8 mouse cellular contexts compared by ENCODE assay signal in the genomic region with DNA sequence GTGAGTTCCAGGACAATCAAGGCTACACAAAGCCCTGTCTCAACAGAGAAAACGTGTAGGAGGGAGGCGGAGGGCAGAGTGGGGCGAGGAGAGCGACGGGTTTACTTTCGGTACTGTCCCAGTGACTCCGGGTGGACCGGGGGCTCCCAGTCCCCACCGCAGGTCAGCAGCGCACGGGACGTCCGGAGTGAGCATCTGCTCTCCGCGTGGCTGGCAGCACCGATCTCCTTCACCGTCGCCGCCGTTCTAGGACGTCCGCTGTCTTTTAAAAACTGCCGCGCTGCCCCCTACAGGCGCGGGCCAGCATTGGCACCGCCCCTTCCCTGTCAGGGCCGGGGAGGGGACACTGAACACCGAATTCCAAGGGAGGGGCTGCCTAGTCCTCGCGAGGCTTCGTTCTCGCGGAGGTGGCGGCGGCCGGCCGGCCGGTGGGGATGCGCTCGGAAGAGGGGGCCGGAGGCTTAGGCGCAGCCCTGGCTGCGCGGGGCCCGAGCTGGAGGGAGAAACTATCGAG. TPM values are rescaled to one million over a fixed set of nuclear protein-coding genes. Genes with fewer than 3 reads are reported as not detected.
DNase-seq lines count a peak whose midpoint lies in the region; ATAC-seq and TF ChIP-seq lines count a peak whose summit lies in the region.

A gene (plus strand): TSS at position 366 of the 514 bp plus-strand sequence.

- H3K4me3 ChIP-seq in C2C12 (ENCODE audit: insufficient read depth, poor library complexity, severe bottlenecking), result peak within 1 kb of the TSS; percentile 53
- H3K4me3 ChIP-seq in erythroblast, embryonic 14.5 days (replicated peaks), result peak within 1 kb of the TSS; percentile 86
- peak within 1 kb of the TSS; percentile 81 for H3K4me3 ChIP-seq in heart, embryonic 12.5 days
- peak within 1 kb of the TSS; percentile 73 for H3K4me3 ChIP-seq in kidney, postnatal 0 days (replicated peaks; ENCODE audit: low read depth, low read length)
- H3K4me3 ChIP-seq in liver, embryonic 11.5 days (ENCODE audit: low read depth, low read length), result peak within 1 kb of the TSS; percentile 74
- peak within 1 kb of the TSS; percentile 65 for H3K4me3 ChIP-seq in stomach, embryonic 14.5 days (ENCODE audit: low read depth, low read length)

- H3ac ChIP-seq in C2C12 (ENCODE audit: control insufficient read depth, insufficient read length, low read depth), result peak within 1 kb of the TSS; percentile 98

- peaks cover 31% of the 10 kb centered on the region for H3K4me1 ChIP-seq in erythroblast, embryonic 14.5 days (ENCODE audit: control insufficient read depth)
- H3K4me1 ChIP-seq in heart, embryonic 12.5 days (replicated peaks), result peaks cover 11% of the 10 kb centered on the region
- peaks cover 10% of the 10 kb centered on the region; the same call in 1 of the 2 replicates for H3K4me1 ChIP-seq in kidney, postnatal 0 days (replicated peaks; ENCODE audit: insufficient read depth, low read length)
- peaks cover 12% of the 10 kb centered on the region for H3K4me1 ChIP-seq in liver, embryonic 11.5 days (replicated peaks; ENCODE audit: control insufficient read depth, insufficient read depth, low read length)
- H3K4me1 ChIP-seq in stomach, embryonic 14.5 days (ENCODE audit: control insufficient read depth, insufficient read depth, low read length), result 0 out of 2 replicates have a peak, but pooled peaks cover 7% of the 10 kb centered on the region

- H3K9me3 ChIP-seq in erythroblast, embryonic 14.5 days (ENCODE audit: control insufficient read depth, low read length), result no peaks in the 10 kb centered on the region
- no peaks in the 10 kb centered on the region for H3K9me3 ChIP-seq in heart, embryonic 12.5 days (replicated peaks)
- H3K9me3 ChIP-seq in kidney, postnatal 0 days (replicated peaks; ENCODE audit: low read length), result no peaks in the 10 kb centered on the region
- H3K9me3 ChIP-seq in liver, embryonic 11.5 days (ENCODE audit: control insufficient read depth, low read length), result no peaks in the 10 kb centered on the region
- H3K9me3 ChIP-seq in stomach, embryonic 14.5 days (ENCODE audit: control insufficient read depth, low read depth, low read length), result no peaks in the 10 kb centered on the region

- peak within 1 kb of the TSS; percentile 94 for H3K27ac ChIP-seq in heart, embryonic 12.5 days (ENCODE audit: poor library complexity, severe bottlenecking)
- H3K27ac ChIP-seq in kidney, postnatal 0 days, result peak within 1 kb of the TSS; percentile 99
- peak within 1 kb of the TSS; percentile 95 for H3K27ac ChIP-seq in liver, embryonic 11.5 days (ENCODE audit: low read depth, low read length)
- peak within 1 kb of the TSS; percentile 98 for H3K27ac ChIP-seq in stomach, embryonic 14.5 days (ENCODE audit: low read length)

- H3K79me3 ChIP-seq in C2C12 (ENCODE audit: low read depth), result peaks cover 10% of the 10 kb centered on the region

- peak; percentile 52 for TF ChIP-seq CTCF in C2C12 (IDR thresholded peaks at IDR 0.05; ENCODE audit: control insufficient read depth, insufficient read depth, insufficient read length)
- peak; percentile 85 for TF ChIP-seq CTCF in brain, embryonic 14.5 days (IDR thresholded peaks at IDR 0.05; ENCODE audit: borderline replicate concordance, extremely low read depth, insufficient read depth, insufficient read length)
- peak; percentile 86 for TF ChIP-seq CTCF in kidney, postnatal 0 days (IDR thresholded peaks at IDR 0.05; ENCODE audit: low read depth)

- H3K4me2 ChIP-seq in heart, embryonic 12.5 days, result peak within 1 kb of the TSS; percentile 77
- H3K4me2 ChIP-seq in kidney, postnatal 0 days (ENCODE audit: low read length), result peak within 1 kb of the TSS; percentile 77
- peak within 1 kb of the TSS; percentile 86 for H3K4me2 ChIP-seq in liver, embryonic 11.5 days
- peak within 1 kb of the TSS; percentile 85 for H3K4me2 ChIP-seq in stomach, embryonic 14.5 days (replicated peaks; ENCODE audit: low read depth, low read length)

- peak within 1 kb of the TSS; percentile 84 for H3K9ac ChIP-seq in heart, embryonic 12.5 days
- H3K9ac ChIP-seq in kidney, postnatal 0 days (ENCODE audit: low read depth, low read length), result peak within 1 kb of the TSS; percentile 99
- peak within 1 kb of the TSS; percentile 91 for H3K9ac ChIP-seq in liver, embryonic 11.5 days (ENCODE audit: low read depth, low read length)
- peak within 1 kb of the TSS; percentile 92 for H3K9ac ChIP-seq in stomach, embryonic 14.5 days (replicated peaks; ENCODE audit: low read depth, low read length)

- no peaks in the 10 kb centered on the region for H3K27me3 ChIP-seq in C2C12 (ENCODE audit: control insufficient read depth, insufficient read depth, insufficient read length)
- H3K27me3 ChIP-seq in erythroblast, embryonic 14.5 days (ENCODE audit: control insufficient read depth), result no peaks in the 10 kb centered on the region
- no peaks in the 10 kb centered on the region for H3K27me3 ChIP-seq in heart, embryonic 12.5 days (replicated peaks)
- no peaks in the 10 kb centered on the region for H3K27me3 ChIP-seq in kidney, postnatal 0 days (ENCODE audit: insufficient read depth, low read length)
- no peaks in the 10 kb centered on the region for H3K27me3 ChIP-seq in liver, embryonic 11.5 days (replicated peaks; ENCODE audit: control insufficient read depth, insufficient read depth, low read length)
- H3K27me3 ChIP-seq in stomach, embryonic 14.5 days (ENCODE audit: control insufficient read depth, insufficient read depth, low read length), result no peaks in the 10 kb centered on the region

- peak; percentile 98 for DNase-seq in brain, embryonic 14.5 days (ENCODE audit: low read depth)
- peak; percentile 98 for DNase-seq in kidney, postnatal 0 days (ENCODE audit: low spot score)
- peak; percentile 95 for DNase-seq in liver, embryonic 11.5 days (ENCODE audit: low spot score)
- DNase-seq in naive thymus-derived CD4-positive, alpha-beta T cell, adult 2 months (ENCODE audit: low read depth), result peak; percentile 97

- peaks cover 38% of the 10 kb centered on the region for H3K79me2 ChIP-seq in C2C12 (ENCODE audit: control insufficient read depth, insufficient read depth)

- WGBS in heart, embryonic 12.5 days, result under 1% methylated on average over 47 of the region's 47 CpGs
- WGBS in kidney, postnatal 0 days, result 3% methylated on average over 47 of the region's 47 CpGs
- under 1% methylated on average over 47 of the region's 47 CpGs for WGBS in liver, embryonic 11.5 days
- under 1% methylated on average over 47 of the region's 47 CpGs for WGBS in stomach, embryonic 14.5 days

- ATAC-seq in heart, embryonic 12.5 days (ENCODE audit: insufficient number of reproducible peaks, low FRiP score), result peak; percentile 94
- ATAC-seq in kidney, postnatal 0 days (replicated peaks; ENCODE audit: low FRiP score, low read depth), result peak; percentile 95
- ATAC-seq in liver, embryonic 11.5 days (replicated peaks; ENCODE audit: low FRiP score), result peak; percentile 93
- ATAC-seq in stomach, embryonic 14.5 days (ENCODE audit: insufficient number of reproducible peaks, insufficient read depth, low FRiP score, low read depth), result peak; percentile 92

- TF ChIP-seq POLR2A in brain, embryonic 14.5 days (IDR thresholded peaks at IDR 0.05; ENCODE audit: borderline replicate concordance, extremely low read depth, insufficient read depth, insufficient read length, poor library complexity, severe bottlenecking), result no peak; the same call in none of the 2 replicates

- peaks cover 47% of the 10 kb centered on the region for H3K36me3 ChIP-seq in C2C12 (ENCODE audit: control insufficient read depth, insufficient read depth)
- peaks cover 39% of the 10 kb centered on the region for H3K36me3 ChIP-seq in erythroblast, embryonic 14.5 days (ENCODE audit: control insufficient read depth)
- H3K36me3 ChIP-seq in heart, embryonic 12.5 days, result peaks cover 43% of the 10 kb centered on the region
- peaks cover 18% of the 10 kb centered on the region; the same call in 1 of the 2 replicates for H3K36me3 ChIP-seq in kidney, postnatal 0 days (ENCODE audit: insufficient read depth, low read length)
- H3K36me3 ChIP-seq in liver, embryonic 11.5 days (ENCODE audit: control insufficient read depth, insufficient read depth, low read length), result peaks cover 5% of the 10 kb centered on the region
- peaks cover 32% of the 10 kb centered on the region for H3K36me3 ChIP-seq in stomach, embryonic 14.5 days (ENCODE audit: control insufficient read depth, insufficient read depth, low read length)

TF ChIP-seq in C2C12, 6 proteins besides CTCF, POLR2A, EP300 and RAD21:
- TF ChIP-seq MYOD1 (IDR thresholded peaks at IDR 0.05; ENCODE audit: control insufficient read depth, insufficient read length, low read depth) (no peak), MAX (IDR thresholded peaks at IDR 0.05) (peak; percentile 89)

RNA-seq across cellular contexts. Expression of the gene that starts here (rescaled TPM):
- polyA plus RNA-seq in C2C12 (2012; fragmentation: generic; extraction: Trizol), result 28.0 TPM
- polyA plus RNA-seq in brain, embryonic 14.5 days (2012; rRNA removed), result 20.3 and 26.6 TPM in 2 replicates
- 3.7 and 3.9 TPM in 2 replicates for polyA plus RNA-seq in erythroblast, embryonic 14.5 days (2012)
- polyA plus RNA-seq in heart, embryonic 12.5 days (2016; fragmentation: Nextera tagmentation; extraction: Ambion mirVana), result 27.9 and 28.7 TPM in 2 replicates
- polyA plus RNA-seq in kidney, postnatal 0 days (2015; fragmentation: Nextera tagmentation; extraction: Ambion mirVana), result 42.8 and 43.1 TPM in 2 replicates
- 31.7 and 32.3 TPM in 2 replicates for polyA plus RNA-seq in liver, embryonic 11.5 days (2014; fragmentation: Nextera tagmentation; extraction: Ambion mirVana)
- 44.0 TPM in 2 replicates for polyA plus RNA-seq in stomach, embryonic 14.5 days (2014; fragmentation: Nextera tagmentation; extraction: Ambion mirVana)

Comparison
In these comparisons a context has a peak if more than half of its experiments do, and no peak if none do; other contexts are left out.
1. Peak in every context shown above with its lines: DNase-seq, ATAC-seq, H3K4me3 ChIP-seq and H3K27ac ChIP-seq.